26 mouse cellular contexts compared by ENCODE assay signal in the genomic region with DNA sequence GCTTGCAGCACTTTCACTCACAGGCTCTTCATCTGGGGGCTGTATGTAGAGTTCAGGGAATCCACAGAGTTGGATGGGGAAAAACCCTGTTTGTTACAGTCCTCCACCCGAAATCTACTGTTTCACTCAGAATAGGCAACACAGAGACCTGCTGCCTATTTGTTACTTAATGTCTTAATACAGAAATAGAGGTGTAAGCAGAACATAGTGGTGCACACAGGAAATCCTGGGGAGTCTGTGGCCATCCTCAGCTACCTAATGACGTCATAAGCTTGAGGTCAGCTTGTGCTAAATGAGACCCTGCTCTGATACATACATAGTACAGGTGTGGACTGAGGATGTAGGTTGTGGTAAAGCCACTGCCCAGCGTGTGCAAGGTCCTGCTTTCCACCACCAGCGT. TPM values are rescaled to one million over a fixed set of nuclear protein-coding genes. Genes with fewer than 3 reads are reported as not detected.
A peak's percentile ranks its signal among the peaks of the same experiment; 100 is the strongest.
DNase-seq lines count a peak whose midpoint lies in the region; ATAC-seq and TF ChIP-seq lines count a peak whose summit lies in the region.
"Had no signal": no experiment of that assay in that cellular context is flagged by ENCODE, and none has a peak within 500 bp of the region (broad histone marks: within the 10 kb centered on the region; RNA-seq: fewer than 3 reads in every experiment).

No protein-coding gene starts in this region.

- no peak for ATAC-seq in hindbrain, embryonic 13.5 days (ENCODE audit: low FRiP score)
- no peak for ATAC-seq in hindbrain, embryonic 11.5 days (ENCODE audit: low FRiP score)
- ATAC-seq in neural tube, embryonic 15.5 days (ENCODE audit: low FRiP score), result no peak
- ATAC-seq: forebrain, postnatal 0 days; intestine, postnatal 0 days; liver, postnatal 0 days had no signal

- peaks cover 31% of the 10 kb centered on the region for H3K4me1 ChIP-seq in cerebellum, adult 2 months (ENCODE audit: control insufficient read depth, insufficient read depth, low read length)
- H3K4me1 ChIP-seq in hindbrain, embryonic 13.5 days (replicated peaks), result peaks cover 64% of the 10 kb centered on the region
- peaks cover 16% of the 10 kb centered on the region for H3K4me1 ChIP-seq in hindbrain, embryonic 11.5 days (replicated peaks; ENCODE audit: control insufficient read depth, insufficient read depth, low read length)
- peaks cover 70% of the 10 kb centered on the region for H3K4me1 ChIP-seq in neural tube, embryonic 15.5 days

- no peaks in the 10 kb centered on the region for H3K27me3 ChIP-seq in cerebellum, adult 2 months (ENCODE audit: control insufficient read depth, insufficient read depth, low read length)
- no peaks in the 10 kb centered on the region for H3K27me3 ChIP-seq in hindbrain, embryonic 13.5 days
- H3K27me3 ChIP-seq in hindbrain, embryonic 11.5 days (ENCODE audit: control insufficient read depth, insufficient read depth, low read length), result no peaks in the 10 kb centered on the region
- no peaks in the 10 kb centered on the region for H3K27me3 ChIP-seq in neural tube, embryonic 15.5 days (replicated peaks)
- H3K27me3 ChIP-seq: embryonic facial prominence, embryonic 15.5 days; limb, embryonic 12.5 days had no signal

- DNase-seq in cerebellum, adult 8-10 months, result peak; percentile 10
- DNase-seq in cerebellum, adult 2 months, result no peak
- no peak for DNase-seq in hindbrain, embryonic 11.5 days (ENCODE audit: low spot score)
- no peak for DNase-seq in neural tube, embryonic 10.5 days (ENCODE audit: extremely low spot score, low spot score)
- no peak for DNase-seq in left cerebral cortex, adult 9 months (ENCODE audit: low spot score in 2 of 2)
- DNase-seq: adrenal gland, postnatal 14 days; forebrain, postnatal 0 days; gastrocnemius, postnatal 10 days; heart, postnatal 36 days; kidney, adult 9 months; kidney, postnatal 10 days; liver, postnatal 0 days; lung, postnatal 36 days; midbrain, embryonic 14.5 days; right cerebral cortex, adult 18-20 months; spleen, adult 18-20 months; thymus, postnatal 25 days had no signal

- no peaks in the 10 kb centered on the region for H3K36me3 ChIP-seq in hindbrain, embryonic 13.5 days
- H3K36me3 ChIP-seq in hindbrain, embryonic 11.5 days (ENCODE audit: control insufficient read depth, insufficient read depth, low read length), result no peaks in the 10 kb centered on the region
- H3K36me3 ChIP-seq in neural tube, embryonic 15.5 days, result no peaks in the 10 kb centered on the region
- H3K36me3 ChIP-seq: embryonic facial prominence, embryonic 15.5 days; forebrain, embryonic 12.5 days; limb, embryonic 12.5 days had no signal

- TF ChIP-seq POLR2A in cerebellum, adult 2 months (IDR thresholded peaks at IDR 0.05; ENCODE audit: borderline replicate concordance, insufficient read depth, low read length), result no peak

- no peak for TF ChIP-seq CTCF in cerebellum, adult 2 months (IDR thresholded peaks at IDR 0.05; ENCODE audit: borderline replicate concordance, insufficient read depth, low read depth, low read length)

- no peaks in the 10 kb centered on the region for H3K9me3 ChIP-seq in hindbrain, embryonic 13.5 days
- H3K9me3 ChIP-seq in hindbrain, embryonic 11.5 days (ENCODE audit: control insufficient read depth, low read length), result no peaks in the 10 kb centered on the region
- H3K9me3 ChIP-seq in neural tube, embryonic 15.5 days (replicated peaks), result no peaks in the 10 kb centered on the region
- H3K9me3 ChIP-seq: embryonic facial prominence, embryonic 15.5 days; forebrain, embryonic 12.5 days; limb, embryonic 12.5 days; megakaryocyte, embryonic 14.5 days had no signal

- WGBS in cerebellum, adult 2 months, result 40% methylated on average over 4 of the region's 4 CpGs
- WGBS in hindbrain, embryonic 13.5 days, result 70% methylated on average over 4 of the region's 4 CpGs
- 72% methylated on average over 4 of the region's 4 CpGs for WGBS in hindbrain, embryonic 11.5 days
- WGBS in neural tube, embryonic 15.5 days, result 49% methylated on average over 4 of the region's 4 CpGs

- no peak overlapping the region for H3K4me3 ChIP-seq in cerebellum, adult 2 months (replicated peaks; ENCODE audit: insufficient read depth, low read depth, low read length)
- no peak overlapping the region for H3K4me3 ChIP-seq in hindbrain, embryonic 13.5 days
- no peak overlapping the region for H3K4me3 ChIP-seq in hindbrain, embryonic 11.5 days (ENCODE audit: low read depth, low read length)
- no peak overlapping the region for H3K4me3 ChIP-seq in neural tube, embryonic 15.5 days (replicated peaks)
- H3K4me3 ChIP-seq: embryonic facial prominence, embryonic 15.5 days; forebrain, embryonic 12.5 days; limb, embryonic 12.5 days; megakaryocyte, embryonic 14.5 days had no signal

- H3K27ac ChIP-seq in cerebellum, adult 2 months (ENCODE audit: insufficient read depth, low read length), result no peak overlapping the region
- no peak overlapping the region for H3K27ac ChIP-seq in hindbrain, embryonic 13.5 days
- H3K27ac ChIP-seq in hindbrain, embryonic 11.5 days (ENCODE audit: low read depth, low read length), result no peak overlapping the region
- H3K27ac ChIP-seq in neural tube, embryonic 15.5 days (replicated peaks), result no peak overlapping the region
- H3K27ac ChIP-seq: embryonic facial prominence, embryonic 15.5 days; forebrain, embryonic 12.5 days; limb, embryonic 12.5 days had no signal

- no peak overlapping the region for H3K4me2 ChIP-seq in hindbrain, embryonic 13.5 days
- no peak overlapping the region for H3K4me2 ChIP-seq in hindbrain, embryonic 11.5 days (replicated peaks; ENCODE audit: low read depth, low read length)
- H3K4me2 ChIP-seq in neural tube, embryonic 15.5 days, result 0 out of 2 replicates have a peak overlapping the region, but pooled peaks have one; percentile 21
- H3K4me2 ChIP-seq: embryonic facial prominence, embryonic 15.5 days; forebrain, embryonic 12.5 days; heart, embryonic 11.5 days; limb, embryonic 12.5 days; liver, embryonic 11.5 days had no signal

- H3K9ac ChIP-seq in hindbrain, embryonic 13.5 days, result peak overlapping the region; percentile 19; the same call in 1 of the 2 replicates
- H3K9ac ChIP-seq in hindbrain, embryonic 11.5 days (ENCODE audit: low read depth, low read length), result no peak overlapping the region
- H3K9ac ChIP-seq in neural tube, embryonic 15.5 days (replicated peaks), result no peak overlapping the region
- H3K9ac ChIP-seq: embryonic facial prominence, embryonic 15.5 days; forebrain, embryonic 12.5 days; forebrain, postnatal 0 days; limb, embryonic 12.5 days; liver, postnatal 0 days had no signal

RNA-seq across cellular contexts. Expression of a gene that starts 4.2 kb away (rescaled TPM):
- 28.5 and 31.9 TPM in 2 replicates for polyA plus RNA-seq in cerebellum, adult 2 months (2012; rRNA removed)
- polyA plus RNA-seq in hindbrain, embryonic 13.5 days (2015; fragmentation: Nextera tagmentation; extraction: Ambion mirVana), result 8.3 and 10.6 TPM in 2 replicates
- 17.3 and 17.6 TPM in 2 replicates for polyA plus RNA-seq in hindbrain, embryonic 11.5 days (2014; fragmentation: Nextera tagmentation; extraction: Ambion mirVana)
- polyA plus RNA-seq in neural tube, embryonic 15.5 days (2015; fragmentation: Nextera tagmentation; extraction: Ambion mirVana), result 6.8 and 7.0 TPM in 2 replicates
